Mouse (Mus musculus) stomach, postnatal 0 days (tissue): ENCODE data around the gene Ttll9.

Source experiments
- CTCF ChIP-seq: IDR thresholded peaks from 2 replicates; pipeline ENCODE4 v1.5.1; 2016; ENCODE audit warnings: antibody characterized with exemption, low read depth, mild to moderate bottlenecking, moderate library complexity
- EP300 ChIP-seq: optimal IDR thresholded peaks from 2 replicates; pipeline ENCODE3; 2016; ENCODE audit warnings: antibody characterized with exemption

- TF ChIP-seq CTCF (no peak), EP300 (no peak)
Observed at GRCm38 (mm10) chr2:152916111-152916510, 46.2 kb upstream of the Ttll9 start.
